Mouse (Mus musculus) stomach, postnatal 0 days (tissue): ENCODE measurements at regions not wholly inside any gene's neighbourhood (a gene's known extent, or its start where the extent isn't known, plus 50 kb on each side); places are given as distances from the start of the nearest gene placed in this dataset.

ENCODE experiments used
- CTCF ChIP-seq: IDR thresholded peaks from 2 replicates; pipeline ENCODE4 v1.5.1; 2016; ENCODE audit warnings: antibody characterized with exemption, low read depth, mild to moderate bottlenecking, moderate library complexity
- EP300 ChIP-seq: optimal IDR thresholded peaks from 2 replicates; pipeline ENCODE3; 2016; ENCODE audit warnings: antibody characterized with exemption

DNA sequence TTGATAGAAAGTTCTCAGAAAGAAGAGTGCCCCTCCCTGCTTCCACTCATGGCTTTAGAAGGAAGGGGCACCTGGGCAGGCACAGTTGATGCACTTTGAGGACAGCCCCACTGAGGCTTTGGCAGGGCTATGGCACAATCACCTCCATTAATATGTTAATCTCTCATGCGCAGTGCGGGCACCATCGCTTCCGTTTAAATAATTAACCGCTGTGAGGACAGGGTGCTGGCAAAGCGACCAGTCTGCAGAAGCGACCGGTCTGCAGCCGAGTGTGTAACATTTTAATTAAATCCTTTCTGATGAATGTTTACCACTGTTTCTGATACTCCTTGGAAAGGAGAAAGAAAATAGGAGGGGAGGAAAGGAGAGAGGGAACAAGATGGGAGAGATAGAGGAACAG lies 108.3 kb upstream of the Lrfn2 start:
- TF ChIP-seq CTCF (no peak), EP300 (no peak)
